Mouse (Mus musculus): ENCODE measurements around the gene Ipmk. TPM values are rescaled to one million over a fixed set of nuclear protein-coding genes. Genes with fewer than 3 reads are reported as not detected.
"Not testable (repeated sequence)": the region's sequence is repeated elsewhere in the genome, so short reads cannot be mapped to it uniquely, and the experiment has no call there.

The Ipmk gene
- total RNA-seq, 4 experiments from 2014 or later: 25.8 to 31.7 (median 29.2) TPM

DNA sequence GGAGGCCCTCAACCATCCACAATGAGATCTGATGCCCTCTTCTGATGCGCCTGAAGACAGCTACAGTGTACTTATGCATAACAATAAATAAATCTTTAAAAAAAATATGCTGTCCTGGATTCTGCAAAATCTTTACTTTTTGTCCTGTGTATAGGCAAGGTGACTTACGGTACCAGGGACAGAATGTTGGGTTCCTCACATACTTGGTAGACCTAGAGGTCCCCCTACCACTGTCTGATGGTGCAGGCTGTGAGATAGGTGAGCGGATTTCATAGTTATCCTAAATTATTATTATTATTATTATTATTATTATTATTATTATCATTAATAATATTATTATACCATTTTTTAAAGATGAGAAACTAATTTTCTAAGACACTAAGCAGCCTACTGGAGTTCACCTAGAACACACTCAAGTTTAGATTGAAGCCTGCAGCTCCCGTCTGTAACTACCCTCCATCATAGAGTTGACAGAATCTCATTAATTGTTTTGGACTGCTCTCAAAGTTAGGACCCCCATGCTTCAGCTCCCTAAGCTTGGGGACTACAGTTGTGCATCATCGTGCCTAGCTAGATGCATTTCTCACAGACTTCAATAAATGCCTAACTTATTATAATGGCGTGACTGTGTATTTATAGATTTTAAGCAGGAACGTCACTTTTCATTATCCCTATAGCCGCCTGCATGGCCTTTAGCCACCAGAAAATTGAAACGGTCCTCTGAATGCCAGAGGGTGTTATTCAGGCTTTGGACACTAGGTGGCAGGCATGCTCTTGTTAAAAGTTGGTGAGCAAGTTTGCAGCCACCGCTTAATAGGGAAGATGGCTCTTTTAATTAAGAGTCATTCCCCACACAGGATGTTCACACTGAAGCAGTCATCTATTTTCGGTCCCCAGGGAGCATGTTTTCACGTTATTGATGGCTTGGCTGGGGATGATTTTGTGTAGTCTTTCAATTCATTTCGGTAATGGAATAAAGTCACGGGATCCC lies 74.8 kb downstream of the Ipmk start:
- peak in 1 of 2 experiments; percentile 64 for DNase-seq (ENCODE audit: low spot score in 2 of 2)

GRCm38 (mm10) chr10:71426740-71427139 lies 79.2 kb downstream of the Ipmk start:
- DNase-seq (ENCODE audit: low spot score in 2 of 2): no peak

DNA sequence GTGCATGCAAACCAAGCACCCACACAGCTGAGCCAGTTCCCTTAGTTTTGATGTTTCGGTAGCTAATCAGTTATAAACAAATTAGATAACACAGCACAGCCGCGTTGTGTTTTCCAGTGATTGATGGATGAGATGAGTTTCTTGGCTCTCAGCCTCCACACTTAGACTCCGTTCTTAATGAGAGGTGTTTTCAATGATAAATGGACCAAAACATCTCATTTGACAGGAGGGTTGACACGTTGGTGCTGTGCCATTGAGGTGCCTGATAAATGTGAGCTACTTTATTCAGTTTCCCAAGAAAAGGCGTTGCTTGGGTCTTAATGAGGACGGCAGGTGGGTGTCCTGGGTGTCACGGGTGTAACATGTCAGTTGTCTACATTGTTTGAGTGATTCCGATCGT lies 79.8 kb downstream of the Ipmk start:
- no peak for DNase-seq (ENCODE audit: low spot score in 2 of 2)

GRCm38 (mm10) chr10:71428246-71428864 lies 80.8 kb downstream of the Ipmk start:
- DNase-seq (ENCODE audit: low spot score in 2 of 2): no peak

GRCm38 (mm10) chr10:71430661-71431060 lies 83.1 kb downstream of the Ipmk start:
- DNase-seq (ENCODE audit: low spot score in 2 of 2): no peak

DNA sequence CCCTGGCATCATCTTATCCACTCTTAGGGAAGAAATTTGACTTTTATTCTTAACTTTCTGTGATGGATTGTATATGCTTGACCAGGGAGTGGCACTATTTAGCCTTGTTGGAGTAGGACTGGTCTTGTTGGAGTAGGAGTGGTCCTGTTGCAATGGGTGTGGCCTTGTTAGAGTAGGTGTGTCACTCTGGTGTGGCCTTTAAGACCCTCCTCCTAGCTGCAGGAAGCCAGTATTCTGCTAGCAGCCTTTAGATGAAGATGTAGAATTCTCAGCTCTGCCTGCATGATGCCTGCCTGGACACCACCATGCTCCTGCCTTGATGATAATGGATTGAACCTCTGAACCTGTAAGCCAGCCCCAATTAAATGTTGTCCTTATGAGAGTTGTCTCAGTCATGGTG lies 95.5 kb downstream of the Ipmk start:
- DNase-seq (ENCODE audit: low spot score in 2 of 2): no peak

- DNase-seq (ENCODE audit: low spot score in 2 of 2): no peak
These were observed 100.1 kb downstream of the Ipmk start for GRCm38 (mm10) chr10:71447661-71448060.

- DNase-seq (ENCODE audit: low spot score in 2 of 2): no peak
These were observed 100.7 kb downstream of the Ipmk start for GRCm38 (mm10) chr10:71448284-71448683.

GRCm38 (mm10) chr10:71455355-71455754 lies 107.8 kb downstream of the Ipmk start:
- DNase-seq (ENCODE audit: low spot score in 2 of 2): no peak

DNA sequence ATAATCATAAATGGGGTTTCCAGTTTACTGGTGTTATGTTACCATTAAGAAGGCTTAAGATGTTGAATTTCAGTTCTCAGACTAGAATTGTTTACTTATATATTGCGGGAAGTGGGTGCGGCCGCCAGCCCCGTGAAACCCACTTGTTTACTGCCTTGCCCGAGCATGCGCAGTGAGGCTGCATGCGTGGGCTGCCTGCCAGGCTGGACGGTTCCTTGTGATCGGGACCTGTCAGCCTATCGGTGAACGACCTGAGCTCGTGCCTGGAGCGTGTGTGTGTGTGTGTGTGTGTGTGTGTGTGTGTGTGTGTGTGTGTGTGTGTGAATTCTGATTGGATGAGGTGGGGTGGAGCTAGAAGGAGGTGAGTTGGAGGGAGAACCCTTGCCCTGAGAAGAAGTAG lies 114.8 kb downstream of the Ipmk start:
- not testable (repeated sequence) for DNase-seq (ENCODE audit: low spot score in 2 of 2)

- no peak for DNase-seq (ENCODE audit: low spot score in 2 of 2)
These were observed 116.9 kb downstream of the Ipmk start for GRCm38 (mm10) chr10:71464417-71464816.

DNA sequence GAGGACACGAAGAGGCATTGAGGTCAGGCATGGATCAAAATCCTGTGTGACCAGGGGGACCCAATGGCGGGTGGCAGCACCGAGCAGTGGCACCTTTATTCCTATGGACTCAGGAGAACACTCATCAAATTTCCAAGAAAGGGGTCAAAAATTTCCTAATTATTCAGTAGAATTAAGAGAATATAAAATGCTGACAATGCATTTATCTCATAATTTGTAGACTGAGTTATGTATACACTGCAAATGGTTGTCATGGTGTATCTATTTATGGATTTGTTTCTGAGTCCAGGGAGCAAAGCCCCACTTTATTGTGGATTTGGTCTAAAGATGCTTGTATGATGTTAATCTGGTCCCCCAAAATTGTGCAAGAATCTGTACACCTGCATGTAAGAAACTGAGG lies 120.8 kb downstream of the Ipmk start:
- no peak for DNase-seq (ENCODE audit: low spot score in 2 of 2)

DNA sequence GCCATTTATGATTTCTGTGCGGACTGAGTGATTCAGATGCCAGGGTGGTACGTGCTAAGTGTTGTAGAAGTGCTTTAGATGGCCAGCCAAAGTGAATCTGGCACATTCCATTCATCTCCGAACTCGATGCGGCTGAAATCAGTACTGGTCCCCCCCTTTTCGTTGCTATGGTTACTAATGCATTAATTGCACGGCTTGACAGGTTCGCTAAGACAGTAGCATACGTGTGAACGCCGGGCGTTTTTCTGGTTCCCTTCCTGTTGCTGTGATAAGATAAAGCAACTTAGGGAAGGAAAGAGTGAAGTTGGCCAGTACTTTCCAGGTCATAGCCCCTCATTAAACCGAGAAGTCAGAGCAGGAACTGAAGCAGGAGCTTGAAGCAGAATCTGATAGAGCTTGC lies 122.2 kb downstream of the Ipmk start:
- DNase-seq (ENCODE audit: low spot score in 2 of 2): no peak

- DNase-seq (ENCODE audit: low spot score in 2 of 2): no peak
These were observed 124.5 kb downstream of the Ipmk start for GRCm38 (mm10) chr10:71472033-71472432.

- DNase-seq (ENCODE audit: low spot score in 2 of 2): no peak
These were observed 126.0 kb downstream of the Ipmk start for GRCm38 (mm10) chr10:71473590-71473989.

DNA sequence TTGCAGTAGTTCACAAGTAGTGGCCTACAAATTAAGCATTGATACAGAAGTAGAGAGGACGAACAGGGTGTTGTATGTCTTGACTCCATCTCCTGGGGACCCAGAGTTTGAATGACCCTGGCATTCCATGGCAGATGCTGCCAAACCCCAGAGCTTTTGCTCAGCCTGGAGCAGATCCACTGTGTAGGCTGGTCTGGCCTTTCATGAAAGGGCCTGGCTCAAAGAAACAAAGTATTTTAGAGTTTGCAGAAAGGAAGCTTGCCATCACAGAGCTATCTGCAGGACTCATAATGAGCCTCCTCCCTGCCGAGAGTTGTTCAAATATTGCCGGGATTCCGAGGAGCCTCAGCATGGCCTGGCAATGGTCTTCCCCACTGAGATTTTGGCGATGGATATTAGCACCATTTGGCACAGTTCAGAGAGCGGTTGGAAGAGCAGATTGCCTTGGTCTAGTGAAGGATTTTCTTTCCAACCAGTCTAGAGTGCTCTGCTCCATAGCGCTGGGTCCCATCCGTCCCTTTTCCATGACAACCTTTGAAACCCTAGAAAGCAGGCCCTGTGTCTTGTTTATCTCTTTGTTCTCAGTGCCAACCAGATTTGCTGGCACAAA lies 129.0 kb downstream of the Ipmk start:
- no peak for DNase-seq (ENCODE audit: low spot score in 2 of 2)

DNA sequence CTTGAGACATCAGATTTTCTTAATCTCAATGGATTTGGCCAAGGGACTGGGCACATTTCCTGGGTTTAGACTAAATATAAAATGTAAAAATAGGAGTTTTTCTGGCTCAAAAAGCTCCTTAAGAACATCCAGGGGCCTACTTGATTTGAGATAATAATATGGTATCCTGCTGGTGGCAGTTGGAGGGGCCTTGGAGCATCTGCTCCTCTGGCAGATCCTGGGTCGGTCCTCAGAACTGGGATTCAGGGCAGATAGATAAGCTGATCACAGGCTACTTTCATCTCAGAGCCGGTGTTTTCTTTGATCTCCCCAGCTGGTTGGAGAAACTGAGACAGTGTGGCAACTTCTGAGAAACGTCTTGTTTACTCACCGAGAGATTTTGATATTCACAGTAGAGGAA lies 129.6 kb downstream of the Ipmk start:
- no peak for DNase-seq (ENCODE audit: low spot score in 2 of 2)

- peak; percentile 26 to 69 for DNase-seq (ENCODE audit: low spot score in 2 of 2)
These were observed 132.2 kb downstream of the Ipmk start for GRCm38 (mm10) chr10:71479700-71480325.
